Mouse (Mus musculus) erythroblast, embryonic 14.5 days (primary cell): ENCODE measurements around the gene Pitpnm1. TPM values are rescaled to one million over a fixed set of nuclear protein-coding genes. Genes with fewer than 3 reads are reported as not detected.
A peak's percentile ranks its signal among the peaks of the same experiment; 100 is the strongest.

ENCODE experiments used
- H3K27me3 ChIP-seq: 2 replicates; pipeline ENCODE4 v1.6.1; 2012; ENCODE audit warnings: inconsistent platforms; ENCODE audit not compliant: control insufficient read depth
- H3K36me3 ChIP-seq: 2 replicates; pipeline ENCODE4 v1.6.1; 2012; ENCODE audit warnings: mild to moderate bottlenecking, inconsistent platforms; ENCODE audit not compliant: control insufficient read depth
- H3K4me1 ChIP-seq: 2 replicates; pipeline ENCODE4 v1.6.1; 2012; ENCODE audit warnings: inconsistent platforms; ENCODE audit not compliant: control insufficient read depth
- H3K4me3 ChIP-seq: replicated peaks from 2 replicates; pipeline ENCODE3; 2012; ENCODE audit warnings: moderate library complexity, mild to moderate bottlenecking, inconsistent platforms
- H3K9me3 ChIP-seq: 2 replicates; pipeline ENCODE4 v1.6.1; 2012; ENCODE audit warnings: low read length, inconsistent platforms, mixed read lengths; ENCODE audit not compliant: control insufficient read depth
- GATA1 ChIP-seq: IDR thresholded peaks from 2 replicates; pipeline ENCODE4 v1.6.1; 2012; ENCODE audit warnings: low read length, inconsistent platforms, mixed read lengths
- TAL1 ChIP-seq: IDR thresholded peaks from 3 replicates; pipeline ENCODE4 v1.6.1; 2012; ENCODE audit warnings: low read length, inconsistent platforms, mixed read lengths
- polyA plus RNA-seq: library from polyadenylated mRNA; stranded (reverse); fragments of >175 nt; gene quantifications from 2 replicates; pipeline ENCODE4 v1.2.3, GENCODE M21; 2012

Pitpnm1 gene
- polyA plus RNA-seq, 1 experiment: 0.94 TPM

DNA sequence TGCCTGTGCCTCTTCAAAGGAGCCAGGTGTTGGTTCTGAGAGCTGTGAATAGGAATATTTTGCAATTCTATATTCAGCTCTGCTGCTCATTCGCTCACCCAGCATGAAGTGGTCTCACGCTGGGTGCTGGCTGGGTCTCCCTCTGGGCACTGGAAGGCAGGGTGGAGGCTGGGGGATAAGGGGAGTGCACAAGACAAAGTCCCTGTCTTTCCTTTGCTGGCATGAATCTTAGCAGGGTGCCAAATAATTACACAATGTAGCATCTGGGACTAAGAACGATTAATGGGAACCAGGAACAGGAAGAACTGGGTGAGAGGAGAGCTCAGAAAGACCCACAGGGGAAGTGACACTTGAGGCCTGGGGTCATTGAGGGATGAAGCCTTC, 47.2 kb downstream of the Pitpnm1 start:
- H3K4me1 ChIP-seq: peaks cover 41% of the 10 kb centered on the region
- peaks cover 5% of the 10 kb centered on the region for H3K27me3 ChIP-seq
- peaks cover 23% of the 10 kb centered on the region for H3K36me3 ChIP-seq
- no peak for TF ChIP-seq GATA1
- no peak for TF ChIP-seq TAL1
- H3K4me3 ChIP-seq: no peak overlapping the region
- H3K9me3 ChIP-seq: peaks cover 6% of the 10 kb centered on the region

DNA sequence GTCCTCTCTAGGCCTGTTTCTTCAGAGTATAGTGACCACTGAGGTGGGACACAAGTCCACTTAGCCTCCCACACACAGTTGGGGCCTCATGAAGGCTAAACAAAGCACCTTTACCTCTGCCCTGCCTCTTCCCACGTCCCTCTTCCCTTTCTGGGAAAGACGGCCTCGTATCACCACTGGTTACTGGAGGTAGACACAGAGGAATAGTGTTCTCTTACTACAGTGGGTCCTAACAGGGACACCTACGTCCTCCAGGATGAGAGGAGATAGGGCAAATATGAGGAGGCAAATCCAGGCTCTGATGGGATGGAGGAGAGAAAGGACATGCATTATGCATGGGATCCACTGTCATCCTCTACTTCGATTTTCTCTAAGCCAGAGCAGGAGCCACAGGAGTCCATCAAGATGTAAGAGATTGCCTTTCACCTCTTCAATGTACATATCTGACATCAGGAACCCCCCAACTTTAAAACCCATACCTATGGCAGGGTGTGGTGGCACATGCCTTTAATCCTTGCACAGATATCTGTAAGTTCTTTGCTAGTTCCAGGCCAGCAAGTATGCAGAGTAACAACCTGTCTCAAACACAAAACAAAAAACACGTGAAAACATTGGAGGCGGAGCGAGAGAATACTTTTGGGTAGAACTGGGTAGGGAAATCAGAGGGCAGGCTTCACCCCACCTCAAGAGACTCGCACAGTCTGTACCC, 48.1 kb downstream of the Pitpnm1 start:
- H3K4me1 ChIP-seq: peaks cover 41% of the 10 kb centered on the region
- peaks cover 30% of the 10 kb centered on the region for H3K36me3 ChIP-seq
- peak overlapping the region; percentile 79 for H3K4me3 ChIP-seq
- peaks cover 1% of the 10 kb centered on the region; the same call in 1 of the 2 replicates for H3K27me3 ChIP-seq
- TF ChIP-seq GATA1 (no peak), TAL1 (no peak)
- peaks cover 6% of the 10 kb centered on the region for H3K9me3 ChIP-seq

DNA sequence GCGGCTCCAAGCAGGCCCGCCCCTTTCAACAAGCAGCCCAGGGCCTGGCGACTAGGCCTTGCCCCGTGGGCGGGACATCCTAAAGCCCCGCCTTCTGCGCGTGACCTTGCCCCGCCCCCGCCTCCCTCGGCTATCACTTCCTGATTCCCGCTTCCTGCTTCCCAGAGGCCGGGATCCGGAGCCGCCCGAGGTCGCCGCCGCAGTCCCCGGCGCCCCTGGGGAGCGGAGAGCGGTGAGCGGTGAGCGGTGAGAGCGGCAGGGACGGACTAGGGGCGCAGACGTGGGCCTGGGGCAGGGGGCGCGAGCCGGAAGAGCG, 48.7 kb downstream of the Pitpnm1 start, which contains the start of gene Coro1b:
Coro1b (plus strand) TSS at position 129 of the 316 bp plus-strand sequence.
- Histone ChIP-seq H3K9me3 (peaks cover 6% of the 10 kb centered on the region), H3K4me3 (peak within 1 kb of the TSS; percentile 79), H3K27me3 (no peaks in the 10 kb centered on the region), H3K4me1 (peaks cover 41% of the 10 kb centered on the region), H3K36me3 (peaks cover 36% of the 10 kb centered on the region)
- TF ChIP-seq TAL1 (no peak), GATA1 (no peak)

DNA sequence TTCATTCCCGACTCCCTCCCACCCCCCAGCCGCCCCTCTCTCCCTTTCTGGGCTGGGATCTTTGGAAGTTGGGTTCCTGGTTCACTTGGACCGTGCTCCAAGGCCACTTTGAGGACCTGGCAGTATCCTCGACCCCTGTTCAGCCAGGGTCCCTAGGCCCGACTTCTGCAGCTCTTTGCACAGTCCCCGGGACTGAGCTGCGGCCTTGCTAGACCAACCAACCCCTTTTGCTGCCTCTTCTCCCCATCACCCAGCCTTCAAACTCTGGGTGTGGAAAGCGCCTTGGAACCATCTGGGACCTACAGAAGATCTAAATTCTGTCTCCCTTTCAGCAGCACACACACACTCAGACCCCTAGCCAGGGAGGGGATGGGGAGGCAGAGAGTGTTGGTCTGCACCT, 49.0 kb downstream of the Pitpnm1 start:
- no peaks in the 10 kb centered on the region for H3K27me3 ChIP-seq
- H3K4me3 ChIP-seq: peak overlapping the region; percentile 79
- H3K9me3 ChIP-seq: peaks cover 6% of the 10 kb centered on the region
- peaks cover 43% of the 10 kb centered on the region for H3K4me1 ChIP-seq
- TF ChIP-seq GATA1: no peak
- TF ChIP-seq TAL1: no peak
- peaks cover 39% of the 10 kb centered on the region for H3K36me3 ChIP-seq

DNA sequence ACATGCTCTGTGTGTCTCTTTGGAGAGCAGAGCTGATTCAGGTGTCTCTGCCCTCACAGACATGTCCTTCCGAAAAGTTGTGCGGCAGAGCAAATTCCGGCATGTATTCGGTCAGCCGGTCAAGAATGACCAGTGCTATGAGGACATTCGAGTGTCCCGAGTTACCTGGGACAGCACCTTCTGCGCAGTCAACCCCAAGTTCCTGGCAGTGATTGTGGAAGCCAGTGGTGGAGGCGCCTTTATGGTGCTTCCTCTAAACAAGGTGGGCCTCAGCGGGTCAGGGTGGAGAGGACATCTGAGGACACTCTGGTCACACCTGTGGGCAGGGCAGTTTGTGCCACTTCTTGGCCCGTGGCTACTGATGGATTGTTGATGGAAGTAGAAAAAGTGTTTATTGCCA, 49.5 kb downstream of the Pitpnm1 start:
- H3K4me3 ChIP-seq: peak overlapping the region; percentile 79
- H3K27me3 ChIP-seq: no peaks in the 10 kb centered on the region
- TF ChIP-seq TAL1 (no peak), GATA1 (no peak)
- H3K4me1 ChIP-seq: peaks cover 44% of the 10 kb centered on the region
- peaks cover 6% of the 10 kb centered on the region for H3K9me3 ChIP-seq
- H3K36me3 ChIP-seq: peaks cover 39% of the 10 kb centered on the region

DNA sequence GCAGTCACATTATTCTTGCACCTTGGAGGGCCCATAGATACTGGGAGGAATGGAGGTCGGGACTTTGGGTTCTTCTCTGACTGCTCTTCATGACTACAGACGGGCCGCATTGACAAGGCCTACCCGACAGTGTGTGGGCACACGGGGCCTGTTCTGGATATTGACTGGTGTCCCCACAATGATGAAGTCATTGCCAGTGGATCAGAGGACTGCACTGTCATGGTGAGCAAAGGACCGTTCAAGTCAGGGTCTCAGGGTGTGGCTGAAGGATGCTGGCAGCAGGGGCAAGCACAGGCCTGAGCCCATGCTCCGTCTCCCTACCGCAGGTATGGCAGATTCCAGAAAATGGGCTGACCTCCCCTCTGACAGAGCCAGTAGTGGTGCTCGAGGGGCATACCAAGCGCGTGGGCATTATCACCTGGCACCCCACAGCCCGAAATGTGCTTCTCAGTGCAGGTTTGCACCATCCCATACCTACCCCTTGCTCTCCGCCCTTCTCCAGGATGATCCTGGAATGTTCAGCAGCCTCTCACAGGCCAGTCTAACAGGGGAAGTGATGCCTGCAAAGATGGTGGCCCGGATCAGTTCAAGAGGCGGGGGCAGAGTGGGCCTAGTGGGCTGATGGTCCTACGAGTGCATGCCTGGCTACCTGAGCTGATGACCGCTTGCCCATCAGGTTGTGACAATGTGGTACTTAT, 50.1 kb downstream of the Pitpnm1 start:
- peaks cover 39% of the 10 kb centered on the region for H3K36me3 ChIP-seq
- H3K4me1 ChIP-seq: peaks cover 50% of the 10 kb centered on the region
- H3K27me3 ChIP-seq: no peaks in the 10 kb centered on the region
- peaks cover 6% of the 10 kb centered on the region for H3K9me3 ChIP-seq
- TF ChIP-seq GATA1: no peak
- TF ChIP-seq TAL1: no peak
- no peak overlapping the region for H3K4me3 ChIP-seq

DNA sequence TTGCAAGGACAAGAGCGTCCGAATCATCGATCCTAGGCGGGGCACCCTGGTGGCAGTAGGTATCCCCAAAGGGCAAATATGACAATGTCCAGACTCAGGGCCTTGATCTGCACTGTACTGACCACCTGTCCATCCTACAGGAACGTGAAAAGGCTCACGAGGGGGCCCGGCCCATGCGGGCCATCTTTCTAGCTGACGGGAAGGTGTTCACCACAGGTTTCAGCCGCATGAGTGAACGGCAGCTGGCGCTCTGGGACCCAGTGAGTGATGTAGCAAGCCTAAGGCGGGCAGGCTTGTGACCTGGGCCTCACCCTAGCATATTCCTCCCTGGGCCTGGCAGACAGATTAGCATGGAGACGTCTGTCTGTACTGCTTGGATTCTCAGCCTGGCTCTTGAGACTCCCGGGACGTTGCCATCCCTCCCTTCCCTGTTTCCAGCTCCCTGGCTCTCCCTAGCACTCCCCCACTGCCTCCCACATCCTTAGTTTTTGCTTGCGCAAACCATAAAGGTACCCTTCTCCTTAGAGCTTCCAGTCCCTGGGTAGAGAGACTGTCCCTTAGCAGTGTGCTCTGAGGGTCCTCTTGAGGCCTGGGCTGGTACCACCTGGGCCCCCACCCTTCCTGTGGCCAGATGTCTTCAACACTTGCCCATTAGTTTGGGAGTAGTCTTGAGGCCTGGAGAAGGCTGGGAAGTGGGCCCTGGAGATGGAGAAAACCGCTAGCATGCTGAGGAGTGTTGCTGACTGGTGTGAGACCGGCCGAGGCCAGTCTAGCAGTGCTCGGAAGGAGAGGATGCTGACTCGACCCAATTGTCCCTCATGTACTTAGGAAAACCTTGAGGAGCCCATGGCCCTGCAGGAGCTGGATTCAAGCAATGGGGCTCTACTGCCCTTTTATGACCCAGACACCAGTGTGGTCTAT, 51.0 kb downstream of the Pitpnm1 start:
- Histone ChIP-seq H3K9me3 (peaks cover 4% of the 10 kb centered on the region), H3K36me3 (peaks cover 48% of the 10 kb centered on the region), H3K4me3 (no peak overlapping the region), H3K27me3 (no peaks in the 10 kb centered on the region), H3K4me1 (peaks cover 53% of the 10 kb centered on the region)
- no peak for TF ChIP-seq GATA1

DNA sequence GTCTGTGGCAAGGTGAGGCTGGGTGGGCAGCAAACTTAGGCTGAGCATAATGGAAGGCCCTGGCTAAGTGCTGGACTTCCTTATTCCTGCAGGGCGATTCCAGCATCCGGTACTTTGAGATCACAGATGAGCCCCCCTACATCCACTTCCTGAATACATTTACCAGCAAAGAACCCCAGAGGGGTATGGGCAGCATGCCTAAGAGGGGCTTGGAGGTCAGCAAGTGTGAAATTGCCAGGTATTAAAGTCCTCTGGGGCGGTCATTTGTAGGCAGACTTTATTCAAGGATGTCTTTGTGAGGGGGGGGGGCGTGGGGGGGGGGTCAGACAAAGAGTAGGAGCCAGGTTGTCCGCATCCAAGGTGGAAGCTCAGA, 51.7 kb downstream of the Pitpnm1 start:
- Histone ChIP-seq H3K9me3 (no peaks in the 10 kb centered on the region), H3K4me3 (no peak overlapping the region), H3K4me1 (peaks cover 53% of the 10 kb centered on the region), H3K36me3 (peaks cover 55% of the 10 kb centered on the region), H3K27me3 (no peaks in the 10 kb centered on the region)
- TF ChIP-seq TAL1 (no peak), GATA1 (no peak)

DNA sequence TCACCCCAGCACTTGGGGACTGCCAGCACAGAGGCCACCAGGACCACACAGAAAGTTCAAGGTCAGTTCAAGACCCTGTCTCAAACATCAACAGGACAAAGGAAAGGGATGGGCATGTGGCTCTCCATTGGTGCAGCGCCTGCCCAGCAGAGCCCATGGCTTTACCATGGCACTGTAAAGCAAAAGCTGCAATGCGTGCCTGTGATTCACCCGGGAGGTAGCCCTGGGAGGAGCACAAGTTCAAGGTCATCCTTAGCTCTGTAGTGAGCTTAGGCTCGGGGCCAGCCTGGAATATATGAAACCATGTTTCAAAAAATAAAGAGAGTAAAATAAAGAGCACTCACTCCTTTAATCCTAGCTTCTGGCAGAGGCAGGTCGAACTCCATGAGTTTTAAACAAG, 52.1 kb downstream of the Pitpnm1 start:
- peaks cover 53% of the 10 kb centered on the region for H3K4me1 ChIP-seq
- no peak overlapping the region for H3K4me3 ChIP-seq
- no peaks in the 10 kb centered on the region for H3K9me3 ChIP-seq
- H3K36me3 ChIP-seq: peaks cover 59% of the 10 kb centered on the region
- no peaks in the 10 kb centered on the region for H3K27me3 ChIP-seq
- no peak for TF ChIP-seq GATA1
- no peak for TF ChIP-seq TAL1
